Mouse (Mus musculus): ENCODE data around the gene Rnf150. TPM values are rescaled to one million over a fixed set of nuclear protein-coding genes. Genes with fewer than 3 reads are reported as not detected.

The Rnf150 gene
- polyA plus RNA-seq, 1 experiment from 2014 or later: 2.8 TPM

GRCm38 (mm10) chr8:82871986-82872385 lies 8.8 kb downstream of the Rnf150 start:
- no peaks in the 10 kb centered on the region for H3K36me3 ChIP-seq (ENCODE audit: control insufficient read depth, insufficient read depth, low read length)
- no peaks in the 10 kb centered on the region for H3K27me3 ChIP-seq (ENCODE audit: control insufficient read depth, insufficient read depth, low read length)
- 85% methylated on average over 4 of the region's 4 CpGs for WGBS
- ATAC-seq (ENCODE audit: insufficient number of reproducible peaks, insufficient read depth, low FRiP score, low read depth): no peak
- H3K9ac ChIP-seq (replicated peaks; ENCODE audit: low read depth, low read length): no peak overlapping the region
- H3K4me3 ChIP-seq (ENCODE audit: low read depth, low read length): no peak overlapping the region
- H3K27ac ChIP-seq (ENCODE audit: low read length): no peak overlapping the region
- H3K9me3 ChIP-seq (ENCODE audit: control insufficient read depth, low read depth, low read length): no peaks in the 10 kb centered on the region
- no peak overlapping the region for H3K4me2 ChIP-seq (replicated peaks; ENCODE audit: low read depth, low read length)
- H3K4me1 ChIP-seq (ENCODE audit: control insufficient read depth, insufficient read depth, low read length): peaks cover 10% of the 10 kb centered on the region; the same call in 1 of the 2 replicates

- Histone ChIP-seq H3K9me3 (ENCODE audit: control insufficient read depth, low read depth, low read length) (no peaks in the 10 kb centered on the region), H3K4me3 (ENCODE audit: low read depth, low read length) (no peak overlapping the region), H3K4me2 (replicated peaks; ENCODE audit: low read depth, low read length) (no peak overlapping the region), H3K9ac (replicated peaks; ENCODE audit: low read depth, low read length) (no peak overlapping the region), H3K4me1 (ENCODE audit: control insufficient read depth, insufficient read depth, low read length) (peaks cover 10% of the 10 kb centered on the region; the same call in 1 of the 2 replicates), H3K36me3 (ENCODE audit: control insufficient read depth, insufficient read depth, low read length) (no peaks in the 10 kb centered on the region), H3K27ac (ENCODE audit: low read length) (no peak overlapping the region), H3K27me3 (ENCODE audit: control insufficient read depth, insufficient read depth, low read length) (no peaks in the 10 kb centered on the region)
- WGBS: 78% methylated on average over 2 of the region's 2 CpGs
- no peak for ATAC-seq (ENCODE audit: insufficient number of reproducible peaks, insufficient read depth, low FRiP score, low read depth)
These were observed 10.9 kb downstream of the Rnf150 start for GRCm38 (mm10) chr8:82874102-82874501.

GRCm38 (mm10) chr8:82875135-82875534 lies 12.0 kb downstream of the Rnf150 start:
- H3K4me1 ChIP-seq (ENCODE audit: control insufficient read depth, insufficient read depth, low read length): peaks cover 10% of the 10 kb centered on the region; the same call in 1 of the 2 replicates
- no peaks in the 10 kb centered on the region for H3K36me3 ChIP-seq (ENCODE audit: control insufficient read depth, insufficient read depth, low read length)
- WGBS: 59% methylated on average over 7 of the region's 7 CpGs
- H3K27ac ChIP-seq (ENCODE audit: low read length): no peak overlapping the region
- H3K4me3 ChIP-seq (ENCODE audit: low read depth, low read length): no peak overlapping the region
- no peak overlapping the region for H3K9ac ChIP-seq (replicated peaks; ENCODE audit: low read depth, low read length)
- no peak overlapping the region for H3K4me2 ChIP-seq (replicated peaks; ENCODE audit: low read depth, low read length)
- no peaks in the 10 kb centered on the region for H3K9me3 ChIP-seq (ENCODE audit: control insufficient read depth, low read depth, low read length)
- H3K27me3 ChIP-seq (ENCODE audit: control insufficient read depth, insufficient read depth, low read length): no peaks in the 10 kb centered on the region
- ATAC-seq (ENCODE audit: insufficient number of reproducible peaks, insufficient read depth, low FRiP score, low read depth): no peak

GRCm38 (mm10) chr8:82884480-82884879 lies 21.3 kb downstream of the Rnf150 start:
- Histone ChIP-seq H3K4me3 (ENCODE audit: low read depth, low read length) (no peak overlapping the region), H3K27ac (ENCODE audit: low read length) (no peak overlapping the region), H3K4me2 (replicated peaks; ENCODE audit: low read depth, low read length) (no peak overlapping the region), H3K9me3 (ENCODE audit: control insufficient read depth, low read depth, low read length) (no peaks in the 10 kb centered on the region), H3K9ac (replicated peaks; ENCODE audit: low read depth, low read length) (no peak overlapping the region), H3K27me3 (ENCODE audit: control insufficient read depth, insufficient read depth, low read length) (no peaks in the 10 kb centered on the region), H3K36me3 (ENCODE audit: control insufficient read depth, insufficient read depth, low read length) (no peaks in the 10 kb centered on the region), H3K4me1 (ENCODE audit: control insufficient read depth, insufficient read depth, low read length) (no peaks in the 10 kb centered on the region)
- no peak for ATAC-seq (ENCODE audit: insufficient number of reproducible peaks, insufficient read depth, low FRiP score, low read depth)
- WGBS: 69% methylated on average over 4 of the region's 4 CpGs

- WGBS: 93% methylated on average over 4 of the region's 4 CpGs
- Histone ChIP-seq H3K4me1 (ENCODE audit: control insufficient read depth, insufficient read depth, low read length) (no peaks in the 10 kb centered on the region), H3K9ac (replicated peaks; ENCODE audit: low read depth, low read length) (no peak overlapping the region), H3K27ac (ENCODE audit: low read length) (no peak overlapping the region), H3K4me2 (replicated peaks; ENCODE audit: low read depth, low read length) (no peak overlapping the region), H3K36me3 (ENCODE audit: control insufficient read depth, insufficient read depth, low read length) (no peaks in the 10 kb centered on the region), H3K9me3 (ENCODE audit: control insufficient read depth, low read depth, low read length) (no peaks in the 10 kb centered on the region), H3K4me3 (ENCODE audit: low read depth, low read length) (no peak overlapping the region), H3K27me3 (ENCODE audit: control insufficient read depth, insufficient read depth, low read length) (no peaks in the 10 kb centered on the region)
- ATAC-seq (ENCODE audit: insufficient number of reproducible peaks, insufficient read depth, low FRiP score, low read depth): no peak
These were observed 24.1 kb downstream of the Rnf150 start for GRCm38 (mm10) chr8:82887234-82887633.

- Histone ChIP-seq H3K9ac (replicated peaks; ENCODE audit: low read depth, low read length) (no peak overlapping the region), H3K9me3 (ENCODE audit: control insufficient read depth, low read depth, low read length) (no peaks in the 10 kb centered on the region), H3K4me1 (ENCODE audit: control insufficient read depth, insufficient read depth, low read length) (no peaks in the 10 kb centered on the region), H3K4me3 (ENCODE audit: low read depth, low read length) (no peak overlapping the region), H3K4me2 (replicated peaks; ENCODE audit: low read depth, low read length) (no peak overlapping the region), H3K36me3 (ENCODE audit: control insufficient read depth, insufficient read depth, low read length) (no peaks in the 10 kb centered on the region), H3K27me3 (ENCODE audit: control insufficient read depth, insufficient read depth, low read length) (no peaks in the 10 kb centered on the region), H3K27ac (ENCODE audit: low read length) (no peak overlapping the region)
- 87% methylated on average over 10 of the region's 10 CpGs for WGBS
- no peak for ATAC-seq (ENCODE audit: insufficient number of reproducible peaks, insufficient read depth, low FRiP score, low read depth)
These were observed 26.0 kb downstream of the Rnf150 start for GRCm38 (mm10) chr8:82889062-82889720.

- H3K9ac ChIP-seq (replicated peaks; ENCODE audit: low read depth, low read length): no peak overlapping the region
- H3K4me2 ChIP-seq (replicated peaks; ENCODE audit: low read depth, low read length): no peak overlapping the region
- H3K4me3 ChIP-seq (ENCODE audit: low read depth, low read length): no peak overlapping the region
- H3K9me3 ChIP-seq (ENCODE audit: control insufficient read depth, low read depth, low read length): no peaks in the 10 kb centered on the region
- no peak for ATAC-seq (ENCODE audit: insufficient number of reproducible peaks, insufficient read depth, low FRiP score, low read depth)
- H3K27me3 ChIP-seq (ENCODE audit: control insufficient read depth, insufficient read depth, low read length): no peaks in the 10 kb centered on the region
- 76% methylated on average over 4 of the region's 4 CpGs for WGBS
- no peaks in the 10 kb centered on the region for H3K36me3 ChIP-seq (ENCODE audit: control insufficient read depth, insufficient read depth, low read length)
- H3K4me1 ChIP-seq (ENCODE audit: control insufficient read depth, insufficient read depth, low read length): no peaks in the 10 kb centered on the region
- H3K27ac ChIP-seq (ENCODE audit: low read length): no peak overlapping the region
These were observed 31.9 kb downstream of the Rnf150 start for GRCm38 (mm10) chr8:82895091-82895490.

GRCm38 (mm10) chr8:82896796-82897195 lies 33.6 kb downstream of the Rnf150 start:
- no peak overlapping the region for H3K9ac ChIP-seq (replicated peaks; ENCODE audit: low read depth, low read length)
- H3K4me3 ChIP-seq (ENCODE audit: low read depth, low read length): no peak overlapping the region
- H3K27ac ChIP-seq (ENCODE audit: low read length): no peak overlapping the region
- H3K4me1 ChIP-seq (ENCODE audit: control insufficient read depth, insufficient read depth, low read length): no peaks in the 10 kb centered on the region
- no peaks in the 10 kb centered on the region for H3K9me3 ChIP-seq (ENCODE audit: control insufficient read depth, low read depth, low read length)
- 93% methylated on average over 2 of the region's 2 CpGs for WGBS
- no peak for ATAC-seq (ENCODE audit: insufficient number of reproducible peaks, insufficient read depth, low FRiP score, low read depth)
- H3K36me3 ChIP-seq (ENCODE audit: control insufficient read depth, insufficient read depth, low read length): no peaks in the 10 kb centered on the region
- H3K27me3 ChIP-seq (ENCODE audit: control insufficient read depth, insufficient read depth, low read length): no peaks in the 10 kb centered on the region
- H3K4me2 ChIP-seq (replicated peaks; ENCODE audit: low read depth, low read length): no peak overlapping the region
